Mouse (Mus musculus): ENCODE measurements around the gene Usp19.

GRCm38 (mm10) chr9:108507619-108508434 lies 17.4 kb downstream of the Usp19 start, which contains the start of gene Qars:
- no peak for TF ChIP-seq CTCF (IDR thresholded peaks at IDR 0.05; ENCODE audit: low read depth, low read length)
- TF ChIP-seq POLR2AphosphoS5 (IDR thresholded peaks at IDR 0.05; ENCODE audit: insufficient replicate concordance, low read depth, low read length) = 0 out of 2 replicates have a peak, but pooled peaks have one; percentile 32
- TF ChIP-seq GATA1 (IDR thresholded peaks at IDR 0.05; ENCODE audit: borderline replicate concordance, low read length) = no peak
- no peak for TF ChIP-seq TAL1 (conservative IDR thresholded peaks at IDR 0.05; ENCODE audit: low read depth, low read length)

All from G1E (cell line).